Mouse (Mus musculus) kidney, embryonic 14.5 days (tissue): ENCODE results near the gene Acad8. TPM values are rescaled to one million over a fixed set of nuclear protein-coding genes. Genes with fewer than 3 reads are reported as not detected.

Source experiments
- ATAC-seq: fragments of 200-750 bp; cut with Nextera tagmentation; 2 replicates; pipeline ENCODE4 v1.8.0; 2017; ENCODE audit warnings: moderate number of reproducible peaks, mild to moderate bottlenecking, moderate TSS enrichment, moderate library complexity; ENCODE audit not compliant: low FRiP score, low TSS enrichment
- H3K27ac ChIP-seq: fragments of 300-500 bp; sonication (generic); 2 replicates; pipeline ENCODE4 v1.5.1; 2014; ENCODE audit warnings: low read depth, mild to moderate bottlenecking, low read length, moderate library complexity, mixed read lengths
- H3K27me3 ChIP-seq: fragments of 300-500 bp; sonication (generic); 2 replicates; pipeline ENCODE4 v1.6.1; 2014; ENCODE audit warnings: mild to moderate bottlenecking, low read length; ENCODE audit not compliant: control insufficient read depth, insufficient read depth
- H3K36me3 ChIP-seq: fragments of 300-500 bp; sonication (generic); 2 replicates; pipeline ENCODE4 v1.6.1; 2014; ENCODE audit warnings: low read length, mixed read lengths; ENCODE audit not compliant: control insufficient read depth, insufficient read depth
- H3K4me1 ChIP-seq: fragments of 300-500 bp; sonication (generic); 2 replicates; pipeline ENCODE4 v1.6.1; 2014; ENCODE audit warnings: low read length, mixed read lengths; ENCODE audit not compliant: control insufficient read depth, insufficient read depth
- H3K4me2 ChIP-seq: fragments of 300-500 bp; sonication (generic); replicated peaks from 2 replicates; pipeline ENCODE4 v1.6.1; 2014; ENCODE audit warnings: low read depth, mild to moderate bottlenecking, low read length
- H3K4me3 ChIP-seq: fragments of 300-500 bp; sonication (generic); 2 replicates; pipeline ENCODE4 v1.5.1; 2014; ENCODE audit warnings: mild to moderate bottlenecking, low read length
- H3K9ac ChIP-seq: fragments of 300-500 bp; sonication (generic); 2 replicates; pipeline ENCODE4 v1.6.1; 2014; ENCODE audit warnings: low read depth, mild to moderate bottlenecking, low read length, moderate library complexity
- H3K9me3 ChIP-seq: fragments of 300-500 bp; sonication (generic); 2 replicates; pipeline ENCODE4 v1.6.1; 2016; ENCODE audit warnings: low read length; ENCODE audit not compliant: control insufficient read depth
- WGBS: fragments of 180-500 bp; shearing (Covaris S2); extraction: QIAGEN DNeasy Blood & Tissue Kit; methylation state at CpG from one replicate; pipeline ENCODE4 v1.1.7; 2014; 5-methylcytosine and 5-hydroxymethylcytosine counted together
- polyA plus RNA-seq: library from polyadenylated mRNA; unstranded; fragments of >200 nt; fragmentation: Nextera tagmentation; extraction: Ambion mirVana; gene quantifications from 2 replicates; pipeline ENCODE4 v1.2.1, GENCODE M21; 2014

The Acad8 gene
- polyA plus RNA-seq, 1 experiment from 2014 or later: 36.2 TPM

- no peak overlapping the region for H3K4me2 ChIP-seq
- no peak overlapping the region for H3K9ac ChIP-seq
- H3K27ac ChIP-seq: no peak overlapping the region
- 95% methylated on average over 10 of the region's 10 CpGs for WGBS
- H3K4me1 ChIP-seq: no peaks in the 10 kb centered on the region
- H3K9me3 ChIP-seq: no peaks in the 10 kb centered on the region
- no peak overlapping the region for H3K4me3 ChIP-seq
- H3K27me3 ChIP-seq: no peaks in the 10 kb centered on the region
- no peak for ATAC-seq
- peaks cover 31% of the 10 kb centered on the region for H3K36me3 ChIP-seq
Observed at GRCm38 (mm10) chr9:26993118-26993517, 6.2 kb downstream of the Acad8 start.

GRCm38 (mm10) chr9:26990181-26990580, 9.2 kb downstream of the Acad8 start:
- H3K27me3 ChIP-seq: no peaks in the 10 kb centered on the region
- H3K4me1 ChIP-seq: no peaks in the 10 kb centered on the region
- no peak overlapping the region for H3K4me3 ChIP-seq
- no peak overlapping the region for H3K4me2 ChIP-seq
- ATAC-seq: no peak
- 91% methylated on average over 4 of the region's 4 CpGs for WGBS
- H3K9ac ChIP-seq: no peak overlapping the region
- H3K36me3 ChIP-seq: peaks cover 44% of the 10 kb centered on the region
- no peak overlapping the region for H3K27ac ChIP-seq
- no peaks in the 10 kb centered on the region for H3K9me3 ChIP-seq

GRCm38 (mm10) chr9:26985668-26986277, 13.6 kb downstream of the Acad8 start:
- Histone ChIP-seq H3K4me2 (no peak overlapping the region), H3K9me3 (no peaks in the 10 kb centered on the region), H3K9ac (no peak overlapping the region), H3K36me3 (peaks cover 47% of the 10 kb centered on the region), H3K27ac (no peak overlapping the region), H3K4me3 (no peak overlapping the region), H3K4me1 (no peaks in the 10 kb centered on the region), H3K27me3 (no peaks in the 10 kb centered on the region)
- WGBS: 95% methylated on average over 6 of the region's 6 CpGs
- no peak for ATAC-seq

GRCm38 (mm10) chr9:26985090-26985613, 14.2 kb downstream of the Acad8 start:
- peaks cover 44% of the 10 kb centered on the region for H3K36me3 ChIP-seq

GRCm38 (mm10) chr9:26978776-26979175, 20.6 kb downstream of the Acad8 start:
- no peak for ATAC-seq

More at GRCm38 (mm10) chr9:26985090-26985613, 14.2 kb downstream of the Acad8 start:
- 90% methylated on average over 2 of the region's 2 CpGs for WGBS
- no peaks in the 10 kb centered on the region for H3K9me3 ChIP-seq
- no peak overlapping the region for H3K9ac ChIP-seq
- no peak overlapping the region for H3K4me3 ChIP-seq
- ATAC-seq: no peak
- no peak overlapping the region for H3K27ac ChIP-seq
- no peaks in the 10 kb centered on the region for H3K27me3 ChIP-seq
- no peak overlapping the region for H3K4me2 ChIP-seq
- H3K4me1 ChIP-seq: no peaks in the 10 kb centered on the region

GRCm38 (mm10) chr9:26977754-26978153, 21.6 kb downstream of the Acad8 start:
- no peak for ATAC-seq
- Histone ChIP-seq H3K4me2 (no peak overlapping the region), H3K27me3 (no peaks in the 10 kb centered on the region), H3K4me3 (no peak overlapping the region), H3K4me1 (no peaks in the 10 kb centered on the region), H3K9ac (no peak overlapping the region), H3K9me3 (no peaks in the 10 kb centered on the region), H3K36me3 (peaks cover 56% of the 10 kb centered on the region), H3K27ac (no peak overlapping the region)
- 90% methylated on average over 9 of the region's 9 CpGs for WGBS

More at GRCm38 (mm10) chr9:26978776-26979175, 20.6 kb downstream of the Acad8 start:
- Histone ChIP-seq H3K27ac (no peak overlapping the region), H3K4me3 (no peak overlapping the region), H3K27me3 (no peaks in the 10 kb centered on the region), H3K9me3 (no peaks in the 10 kb centered on the region), H3K36me3 (peaks cover 52% of the 10 kb centered on the region), H3K4me2 (no peak overlapping the region), H3K4me1 (no peaks in the 10 kb centered on the region), H3K9ac (no peak overlapping the region)
- WGBS: 82% methylated on average over 3 of the region's 3 CpGs

- no peak for ATAC-seq
- no peaks in the 10 kb centered on the region for H3K4me1 ChIP-seq
- H3K36me3 ChIP-seq: no peaks in the 10 kb centered on the region
- no peak overlapping the region for H3K4me3 ChIP-seq
- WGBS: 69% methylated on average over 2 of the region's 2 CpGs
- no peaks in the 10 kb centered on the region for H3K27me3 ChIP-seq
- H3K9ac ChIP-seq: no peak overlapping the region
- no peak overlapping the region for H3K27ac ChIP-seq
- no peak overlapping the region for H3K4me2 ChIP-seq
- H3K9me3 ChIP-seq: peaks cover 4% of the 10 kb centered on the region; the same call in 1 of the 2 replicates
Observed at GRCm38 (mm10) chr9:26947790-26948189, 51.6 kb downstream of the Acad8 start.

- Histone ChIP-seq H3K9ac (no peak overlapping the region), H3K36me3 (no peaks in the 10 kb centered on the region), H3K9me3 (no peaks in the 10 kb centered on the region), H3K27ac (no peak overlapping the region), H3K4me1 (no peaks in the 10 kb centered on the region), H3K4me2 (no peak overlapping the region), H3K4me3 (no peak overlapping the region), H3K27me3 (no peaks in the 10 kb centered on the region)
- 52% methylated on average over 3 of the region's 3 CpGs for whole genome bisulfite sequencing
- ATAC-seq: no peak
Observed at GRCm38 (mm10) chr9:26924146-26924545, 75.2 kb downstream of the Acad8 start.
